Comparison of ENCODE assay signal across 30 mouse cellular contexts in genomic region chr16:17527606-17528005, GRCm38 (mm10). TPM values are rescaled to one million over a fixed set of nuclear protein-coding genes. Genes with fewer than 3 reads are reported as not detected.
DNase-seq lines count a peak whose midpoint lies in the region; ATAC-seq and TF ChIP-seq lines count a peak whose summit lies in the region.
"Had no signal": no experiment of that assay in that cellular context is flagged by ENCODE, and none has a peak within 500 bp of the region (broad histone marks: within the 10 kb centered on the region; RNA-seq: fewer than 3 reads in every experiment).

No protein-coding gene starts in this region.

- peaks cover 0 to 12% of the 10 kb centered on the region in 2 experiments; a peak in 2 of 4 replicates for H3K36me3 ChIP-seq in MEL (ENCODE audit: control insufficient read depth in 1 of 2, insufficient read depth in 2 of 2, low read length in 2 of 2)
- peaks cover 47% of the 10 kb centered on the region for H3K36me3 ChIP-seq in midbrain, postnatal 0 days (ENCODE audit: insufficient read depth, low read length)
- peaks cover 55% of the 10 kb centered on the region for H3K36me3 ChIP-seq in liver, postnatal 0 days (replicated peaks; ENCODE audit: insufficient read depth, low read length)

- H3K4me2 ChIP-seq in midbrain, postnatal 0 days (ENCODE audit: low read depth, low read length, poor library complexity, severe bottlenecking): no peak overlapping the region
- no peak overlapping the region for H3K4me2 ChIP-seq in liver, postnatal 0 days (ENCODE audit: low read depth, low read length)
- H3K4me2 ChIP-seq: embryonic facial prominence, embryonic 12.5 days; embryonic facial prominence, embryonic 15.5 days; forebrain, embryonic 13.5 days; heart, embryonic 13.5 days; hindbrain, embryonic 14.5 days had no signal

- TF ChIP-seq RAD21 in MEL (IDR thresholded peaks at IDR 0.05; ENCODE audit: low read depth, low read length): no peak

- no peak overlapping the region for H3K9ac ChIP-seq in MEL (ENCODE audit: control insufficient read depth, low read depth, low read length, poor library complexity, severe bottlenecking)
- H3K9ac ChIP-seq in midbrain, postnatal 0 days (replicated peaks; ENCODE audit: low read length, poor library complexity, severe bottlenecking): no peak overlapping the region
- no peak overlapping the region for H3K9ac ChIP-seq in liver, postnatal 0 days (replicated peaks)
- H3K9ac ChIP-seq: embryonic facial prominence, embryonic 12.5 days; embryonic facial prominence, embryonic 15.5 days; forebrain, postnatal 0 days; heart, embryonic 13.5 days; hindbrain, embryonic 14.5 days had no signal

- DNase-seq in cerebellum, adult 9-10 months: peak; percentile 6
- DNase-seq in cerebellum, adult 9-11 months: no peak
- no peak for DNase-seq in layer of hippocampus, adult 2 months (ENCODE audit: low spot score in 2 of 2)
- no peak for DNase-seq in layer of hippocampus, postnatal 14 days (ENCODE audit: low spot score in 2 of 2)
- no peak for DNase-seq in MEL (ENCODE audit: low read depth, low spot score)
- no peak for DNase-seq in midbrain, postnatal 0 days (ENCODE audit: low spot score)
- DNase-seq in liver, postnatal 0 days: no peak
- DNase-seq: adrenal gland, postnatal 10 days; adrenal gland, postnatal 36 days; B cell, adult 2 months; cerebellum, adult 8-10 months; cerebellum, postnatal 25 days; forebrain, postnatal 0 days; gastrocnemius, adult 2 months; gastrocnemius, postnatal 14 days; heart, adult 18-20 months; heart, postnatal 14 days; heart, postnatal 4 days had no signal

- TF ChIP-seq CTCF in layer of hippocampus, adult 2 months (conservative IDR thresholded peaks at IDR 0.05): no peak
- TF ChIP-seq CTCF in MEL (IDR thresholded peaks at IDR 0.05 in 2 of 3, conservative IDR thresholded peaks at IDR 0.05 in 1 of 3; ENCODE audit: control insufficient read depth in 1 of 3, insufficient read depth in 1 of 3, low read depth in 2 of 3, low read length in 3 of 3, poor library complexity in 1 of 3, severe bottlenecking in 1 of 3): no peak
- no peak for TF ChIP-seq CTCF in midbrain, postnatal 0 days (IDR thresholded peaks at IDR 0.05)
- TF ChIP-seq CTCF in liver, postnatal 0 days (IDR thresholded peaks at IDR 0.05; ENCODE audit: low read depth): no peak

- peaks cover 0 to 13% of the 10 kb centered on the region in 2 experiments; a peak in 2 of 4 replicates for H3K4me1 ChIP-seq in MEL (ENCODE audit: control insufficient read depth in 1 of 2, insufficient read depth in 2 of 2, low read length in 2 of 2)
- H3K4me1 ChIP-seq in midbrain, postnatal 0 days (ENCODE audit: insufficient read depth, low read length): peaks cover 10% of the 10 kb centered on the region
- H3K4me1 ChIP-seq in liver, postnatal 0 days (ENCODE audit: insufficient read depth): peaks cover 17% of the 10 kb centered on the region

- no peak for ATAC-seq in midbrain, postnatal 0 days (ENCODE audit: low FRiP score)
- ATAC-seq in liver, postnatal 0 days: no peak
- ATAC-seq: forebrain, embryonic 13.5 days; forebrain, postnatal 0 days; hindbrain, postnatal 0 days; inflammation-experienced regulatory T-cells, adult 6 months; intestine, embryonic 16.5 days; Patski had no signal

- H3K9me3 ChIP-seq in MEL (replicated peaks; ENCODE audit: insufficient read depth, low read length): no peaks in the 10 kb centered on the region
- H3K9me3 ChIP-seq in midbrain, postnatal 0 days (ENCODE audit: low read length): no peaks in the 10 kb centered on the region
- no peaks in the 10 kb centered on the region for H3K9me3 ChIP-seq in liver, postnatal 0 days (ENCODE audit: low read length)
- H3K9me3 ChIP-seq: embryonic facial prominence, embryonic 12.5 days; embryonic facial prominence, embryonic 15.5 days; forebrain, embryonic 13.5 days; heart, embryonic 13.5 days had no signal

- H3K27ac ChIP-seq in layer of hippocampus, adult 2 months: 0 out of 2 replicates have a peak overlapping the region, but pooled peaks have one; percentile 29
- no peak overlapping the region for H3K27ac ChIP-seq in MEL (ENCODE audit: control insufficient read depth, low read depth, low read length)
- no peak overlapping the region for H3K27ac ChIP-seq in midbrain, postnatal 0 days (ENCODE audit: low read depth, low read length)
- H3K27ac ChIP-seq in liver, postnatal 0 days (ENCODE audit: low read depth): no peak overlapping the region
- H3K27ac ChIP-seq: embryonic facial prominence, embryonic 12.5 days; embryonic facial prominence, embryonic 15.5 days; forebrain, embryonic 13.5 days; gastrocnemius, adult 2 months; heart, embryonic 13.5 days; hindbrain, embryonic 14.5 days; hindbrain, postnatal 0 days had no signal

- TF ChIP-seq EP300 in MEL (IDR thresholded peaks at IDR 0.05; ENCODE audit: low read depth in 1 of 2, low read length in 2 of 2): no peak
- TF ChIP-seq EP300 in liver, postnatal 0 days (IDR thresholded peaks at IDR 0.05; ENCODE audit: low read depth): no peak

- TF ChIP-seq POLR2A in MEL (IDR thresholded peaks at IDR 0.05; ENCODE audit: control insufficient read depth in 1 of 2, insufficient read depth in 1 of 2, low read depth in 1 of 2, low read length in 2 of 2, poor library complexity in 1 of 2): no peak

- H3K4me3 ChIP-seq in layer of hippocampus, adult 2 months: no peak overlapping the region
- no peak overlapping the region for H3K4me3 ChIP-seq in MEL (ENCODE audit: control insufficient read depth in 1 of 2, insufficient read depth in 1 of 2, low read depth in 2 of 2, low read length in 2 of 2)
- H3K4me3 ChIP-seq in midbrain, postnatal 0 days (ENCODE audit: low read depth, low read length): no peak overlapping the region
- H3K4me3 ChIP-seq in liver, postnatal 0 days (ENCODE audit: low read depth, low read length): no peak overlapping the region
- H3K4me3 ChIP-seq: embryonic facial prominence, embryonic 12.5 days; embryonic facial prominence, embryonic 15.5 days; erythroblast, embryonic 14.5 days; forebrain, embryonic 13.5 days; gastrocnemius, adult 2 months; heart, embryonic 13.5 days had no signal

- no peaks in the 10 kb centered on the region for H3K27me3 ChIP-seq in MEL (ENCODE audit: control insufficient read depth in 1 of 2, insufficient read depth in 2 of 2, low read length in 2 of 2)
- no peaks in the 10 kb centered on the region for H3K27me3 ChIP-seq in midbrain, postnatal 0 days (ENCODE audit: insufficient read depth, low read length)
- no peaks in the 10 kb centered on the region for H3K27me3 ChIP-seq in liver, postnatal 0 days (ENCODE audit: insufficient read depth, low read length)
- H3K27me3 ChIP-seq: embryonic facial prominence, embryonic 12.5 days; embryonic facial prominence, embryonic 15.5 days; forebrain, embryonic 13.5 days; heart, embryonic 13.5 days; Patski had no signal

- peaks cover 18% of the 10 kb centered on the region for H3K79me2 ChIP-seq in MEL (ENCODE audit: control insufficient read depth, insufficient read depth, low read length, poor library complexity)

RNA-seq across cellular contexts. Expression of gene Thap7, which starts 3.3 kb away (rescaled TPM):
- 10 to 100 TPM; 42.3 to 45.4 TPM for total RNA-seq in layer of hippocampus, adult 2 months (2021)
- total RNA-seq in layer of hippocampus, postnatal 14 days (2021): 10 to 100 TPM; 38.1 to 40.8 TPM
- total RNA-seq in MEL (2012; rRNA removed): 53.6 and 65.5 TPM in 2 replicates
- polyA plus RNA-seq in MEL (2012; ENCODE audit: insufficient read depth in 1 of 2, insufficient read length in 2 of 2, low read depth in 1 of 2, low replicate concordance in 2 of 2, missing spikeins in 1 of 2): 10 to 100 TPM in 1 of 2 experiments, not detected in 1; 65.4 TPM
- total RNA-seq in midbrain, postnatal 0 days (2014; rRNA removed): 59.3 and 65.5 TPM in 2 replicates
- 57.1 and 64.1 TPM in 2 replicates for polyA plus RNA-seq in midbrain, postnatal 0 days (2015; fragmentation: Nextera tagmentation; extraction: Ambion mirVana)
- polyA plus RNA-seq in liver, postnatal 0 days (2015; fragmentation: Nextera tagmentation; extraction: Ambion mirVana): 21.3 and 24.4 TPM in 2 replicates

RNA-seq across cellular contexts. Expression of gene Lztr1, which starts 19.1 kb away (rescaled TPM):
- total RNA-seq in layer of hippocampus, adult 2 months (2021): 100 to 1,000 TPM; 186 to 201 TPM
- 100 to 1,000 TPM; 204 to 215 TPM for total RNA-seq in layer of hippocampus, postnatal 14 days (2021)
- 39.5 and 45.1 TPM in 2 replicates for total RNA-seq in MEL (2012; rRNA removed)
- polyA plus RNA-seq in MEL (2012; ENCODE audit: insufficient read depth in 1 of 2, insufficient read length in 2 of 2, low read depth in 1 of 2, low replicate concordance in 2 of 2, missing spikeins in 1 of 2): 10 to 100 TPM in 1 of 2 experiments, not detected in 1; 83.2 TPM
- total RNA-seq in midbrain, postnatal 0 days (2014; rRNA removed): 221 and 264 TPM in 2 replicates
- 94.0 and 104 TPM in 2 replicates for polyA plus RNA-seq in midbrain, postnatal 0 days (2015; fragmentation: Nextera tagmentation; extraction: Ambion mirVana)
- polyA plus RNA-seq in liver, postnatal 0 days (2015; fragmentation: Nextera tagmentation; extraction: Ambion mirVana): 16.8 and 18.7 TPM in 2 replicates

RNA-seq across cellular contexts. Expression of gene Lrrc74b, which starts 33.4 kb away (rescaled TPM):
- total RNA-seq in layer of hippocampus, adult 2 months (2021): under 1 TPM; 0.36 to 0.56 TPM
- total RNA-seq in layer of hippocampus, postnatal 14 days (2021): 1 to 10 TPM in 1 of 2 experiments, under 1 TPM in 1; 0.67 to 1.6 TPM
- 0.12 TPM in 1 of 2 replicates, not detected in the other for total RNA-seq in MEL (2012; rRNA removed)
- under 1 TPM in 1 of 2 experiments, not detected in 1; 0.10 TPM for polyA plus RNA-seq in MEL (2012; ENCODE audit: insufficient read depth in 1 of 2, insufficient read length in 2 of 2, low read depth in 1 of 2, low replicate concordance in 2 of 2, missing spikeins in 1 of 2)
- total RNA-seq in midbrain, postnatal 0 days (2014; rRNA removed): 1.1 and 2.9 TPM in 2 replicates
- 2.1 and 2.5 TPM in 2 replicates for polyA plus RNA-seq in midbrain, postnatal 0 days (2015; fragmentation: Nextera tagmentation; extraction: Ambion mirVana)
- 0.05 and 0.06 TPM in 2 replicates for polyA plus RNA-seq in liver, postnatal 0 days (2015; fragmentation: Nextera tagmentation; extraction: Ambion mirVana)
- total RNA-seq: adrenal gland, adult 18-20 months; adrenal gland, postnatal 36 days; heart, adult 18-20 months; heart, postnatal 4 days had no signal
- polyA plus RNA-seq: embryonic facial prominence, embryonic 12.5 days had no signal

RNA-seq across cellular contexts. Expression of gene P2rx6, which starts 34.1 kb away (rescaled TPM):
- total RNA-seq in layer of hippocampus, adult 2 months (2021): 1 to 10 TPM in 1 of 2 experiments, under 1 TPM in 1; 0.95 to 1.4 TPM
- total RNA-seq in layer of hippocampus, postnatal 14 days (2021): 1 to 10 TPM in 1 of 2 experiments, under 1 TPM in 1; 0.83 to 1.1 TPM
- total RNA-seq in MEL (2012; rRNA removed): 0.04 TPM in 1 of 2 replicates, not detected in the other
- under 1 TPM in 1 of 2 experiments, not detected in 1; 0.38 TPM for polyA plus RNA-seq in MEL (2012; ENCODE audit: insufficient read depth in 1 of 2, insufficient read length in 2 of 2, low read depth in 1 of 2, low replicate concordance in 2 of 2, missing spikeins in 1 of 2)
- total RNA-seq in midbrain, postnatal 0 days (2014; rRNA removed): 1.1 and 2.6 TPM in 2 replicates
- 2.9 TPM in 2 replicates for polyA plus RNA-seq in midbrain, postnatal 0 days (2015; fragmentation: Nextera tagmentation; extraction: Ambion mirVana)
- 0.14 and 0.18 TPM in 2 replicates for polyA plus RNA-seq in liver, postnatal 0 days (2015; fragmentation: Nextera tagmentation; extraction: Ambion mirVana)
- polyA plus RNA-seq: erythroblast, embryonic 14.5 days; inflammation-experienced regulatory T-cells, adult 6 months had no signal

RNA-seq across cellular contexts. Expression of gene Aifm3, which starts 38.2 kb away (rescaled TPM):
- total RNA-seq in layer of hippocampus, adult 2 months (2021): 100 to 1,000 TPM; 112 to 116 TPM
- total RNA-seq in layer of hippocampus, postnatal 14 days (2021): 10 to 100 TPM; 59.1 to 61.5 TPM
- 0.23 and 0.29 TPM in 2 replicates for total RNA-seq in MEL (2012; rRNA removed)
- under 1 TPM in 1 of 2 experiments, not detected in 1; 0.52 TPM for polyA plus RNA-seq in MEL (2012; ENCODE audit: insufficient read depth in 1 of 2, insufficient read length in 2 of 2, low read depth in 1 of 2, low replicate concordance in 2 of 2, missing spikeins in 1 of 2)
- total RNA-seq in midbrain, postnatal 0 days (2014; rRNA removed): 16.2 and 23.2 TPM in 2 replicates
- polyA plus RNA-seq in midbrain, postnatal 0 days (2015; fragmentation: Nextera tagmentation; extraction: Ambion mirVana): 12.5 and 14.1 TPM in 2 replicates
- 3.3 and 3.4 TPM in 2 replicates for polyA plus RNA-seq in liver, postnatal 0 days (2015; fragmentation: Nextera tagmentation; extraction: Ambion mirVana)
- total RNA-seq: common myeloid progenitor, adult 5-6 weeks had no signal
- polyA plus RNA-seq: erythroblast, embryonic 14.5 days; inflammation-experienced regulatory T-cells, adult 6 months had no signal
